Mouse (Mus musculus) megakaryocyte, embryonic 14.5 days (primary cell): ENCODE results near the gene Myrf.

Experiments
- FLI1 ChIP-seq: IDR thresholded peaks from 2 replicates; pipeline ENCODE4 v1.6.1; 2012; ENCODE audit warnings: low read length, inconsistent platforms, mixed read lengths
- GATA1 ChIP-seq: IDR thresholded peaks from 3 replicates; pipeline ENCODE4 v1.6.1; 2012; ENCODE audit warnings: mixed read lengths, low read length, inconsistent platforms, borderline replicate concordance

DNA sequence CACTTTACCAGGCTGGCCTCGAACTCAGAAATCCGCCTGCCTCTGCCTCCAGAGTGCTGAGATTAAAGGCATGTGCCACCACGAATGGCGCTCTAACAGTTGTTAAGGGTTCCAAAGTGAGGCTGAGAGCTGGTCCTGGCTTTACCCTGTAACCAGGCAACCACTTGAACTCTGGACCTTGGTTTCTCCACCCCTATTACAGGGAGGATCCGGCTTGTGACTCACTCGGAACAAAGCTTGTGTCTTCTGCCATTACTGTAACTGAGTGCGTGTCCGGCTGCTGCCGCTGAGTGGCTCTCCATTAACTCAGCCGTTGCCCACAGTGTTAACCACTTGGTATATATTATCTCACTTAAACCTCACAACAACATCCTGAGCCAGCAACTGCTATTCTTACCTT, 27.4 kb upstream of the Myrf start:
- TF ChIP-seq GATA1 (no peak), FLI1 (no peak)
